Mouse (Mus musculus) brain, embryonic 14.5 days (tissue): Measurements from ENCODE around the gene Spats2l.

Source experiments
- CTCF ChIP-seq: fragments of 200-500 bp; IDR thresholded peaks from 2 replicates; pipeline ENCODE4 v1.5.1; 2012; ENCODE audit warnings: inconsistent platforms, mild to moderate bottlenecking, moderate library complexity, borderline replicate concordance; ENCODE audit not compliant: insufficient read depth, insufficient read length; ENCODE audit errors: extremely low read depth
- POLR2A ChIP-seq: fragments of 200-500 bp; IDR thresholded peaks from 2 replicates; pipeline ENCODE4 v1.6.1; 2012; ENCODE audit warnings: mild to moderate bottlenecking, inconsistent platforms, borderline replicate concordance; ENCODE audit not compliant: poor library complexity, insufficient read depth, insufficient read length, severe bottlenecking; ENCODE audit errors: extremely low read depth

GRCm38 (mm10) chr1:57776671-57777281 is 2.8 kb downstream of the Spats2l start:
- TF ChIP-seq CTCF (no peak), POLR2A (no peak)
